Mouse (Mus musculus) megakaryocyte, adult 5-6 weeks (primary cell): ENCODE data around the gene Adgrl1. TPM values are rescaled to one million over a fixed set of nuclear protein-coding genes. Genes with fewer than 3 reads are reported as not detected.
"Not testable (repeated sequence)": the region's sequence is repeated elsewhere in the genome, so short reads cannot be mapped to it uniquely, and the experiment has no call there.

Experiments used
- ATAC-seq: 2 replicates; pipeline ENCODE4 v1.8.0; 2016; ENCODE audit warnings: mild to moderate bottlenecking, inconsistent platforms; ENCODE audit not compliant: poor library complexity, severe bottlenecking
- total RNA-seq, 2 experiments: library from RNA; stranded (forward) in 1 of 2; stranded (reverse) in 1 of 2; fragments of 153-499, 151-499 nt in 1 of 2; fragments of 221-1000, 200-1000 nt in 1 of 2; gene quantifications; 2 replicates each; pipeline versions ENCODE4 v1.2.3 to v1.2.4; 2015 to 2017

The Adgrl1 gene
- total RNA-seq, 2 experiments from 2014 or later, result 1.7 to 2.4 TPM

DNA sequence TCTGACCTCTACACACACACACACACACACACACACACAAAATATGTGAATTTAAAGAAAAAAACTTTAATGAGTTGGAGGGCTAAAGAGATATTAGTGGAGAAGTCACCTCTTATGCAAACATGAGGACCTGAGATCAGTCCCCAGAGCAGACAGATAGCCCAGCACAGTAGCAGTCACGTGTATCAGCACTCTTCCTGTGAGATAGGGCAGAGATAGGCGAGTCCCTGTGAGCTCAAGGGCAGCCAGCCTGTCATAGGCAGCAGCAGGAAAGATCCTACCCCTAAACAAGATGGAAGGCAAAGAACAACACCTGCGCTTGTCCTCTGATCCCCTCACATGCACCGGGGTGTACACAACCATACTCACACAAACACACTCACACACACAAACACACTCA is 82.5 kb downstream of the Adgrl1 start:
- peak; percentile 49 for ATAC-seq

DNA sequence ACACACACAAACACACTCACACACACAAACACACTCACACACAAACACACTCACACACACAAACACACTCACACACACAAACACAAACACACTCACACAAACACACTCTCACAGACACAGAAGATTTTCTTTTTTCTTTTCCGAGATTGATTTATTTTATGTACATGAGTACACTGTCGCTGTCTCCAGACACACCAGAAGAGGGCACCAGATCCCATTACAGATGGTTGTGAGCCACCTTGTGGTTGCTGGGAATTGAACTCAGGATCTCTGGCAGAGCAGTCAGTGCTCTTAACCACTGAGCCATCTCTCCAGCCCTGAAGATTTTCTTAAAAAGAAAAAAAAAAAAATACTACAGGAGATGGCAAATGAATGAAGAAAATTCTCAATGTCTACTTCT is 83.3 kb downstream of the Adgrl1 start:
- not testable (repeated sequence) for ATAC-seq

DNA sequence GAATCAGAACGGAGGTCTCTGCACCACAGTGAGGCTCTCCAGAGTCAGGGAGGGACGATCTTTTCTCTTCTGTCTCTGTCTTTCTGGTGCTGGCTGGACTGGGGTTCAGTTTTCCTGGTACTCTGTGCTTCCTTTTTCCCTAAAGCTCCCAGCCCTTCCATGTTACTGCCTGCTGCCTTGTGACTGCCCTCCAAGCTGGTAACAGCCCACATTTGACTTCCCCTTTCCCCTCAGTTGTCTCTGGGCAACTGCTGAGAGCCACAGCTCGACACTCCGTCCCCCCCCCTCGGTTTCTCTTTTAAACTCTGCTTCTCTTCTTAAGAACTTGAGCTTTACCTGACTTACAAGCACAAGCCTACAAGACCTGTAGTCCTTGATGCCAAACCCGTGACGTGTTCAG is 89.3 kb downstream of the Adgrl1 start:
- ATAC-seq, result peak; percentile 91

DNA sequence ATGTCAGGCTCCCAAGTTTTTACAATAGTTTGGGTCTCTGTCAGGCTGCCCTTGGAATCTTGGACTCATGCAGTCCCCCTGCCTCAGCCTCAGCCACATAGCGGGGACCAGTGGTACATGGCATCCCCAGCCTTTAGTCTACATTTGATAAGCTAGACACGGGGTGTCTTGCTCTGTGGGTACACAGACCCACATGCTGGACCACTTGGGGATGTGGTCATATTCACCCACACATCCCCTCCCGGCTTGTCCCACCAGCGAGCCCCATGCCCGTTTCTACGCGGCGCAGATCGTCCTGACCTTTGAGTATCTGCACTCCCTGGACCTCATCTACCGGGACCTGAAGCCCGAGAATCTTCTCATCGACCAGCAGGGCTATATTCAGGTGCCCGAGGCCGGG is 90.3 kb downstream of the Adgrl1 start:
- no peak for ATAC-seq

Other genes with a start within 250 kb of the Adgrl1 start
- 15.4 and 16.4 TPM in 2 replicates for gene Gipc1, start 247.4 kb upstream of the Adgrl1 start, total RNA-seq (2015)
- 18.9 and 25.4 TPM in 2 replicates for gene Gipc1, start 247.4 kb upstream of the Adgrl1 start, total RNA-seq (2017)
- gene Ptger1, start 233.4 kb upstream of the Adgrl1 start, total RNA-seq (2015), result 0.07 TPM in 1 of 2 replicates, not detected in the other
- gene Ptger1, start 233.4 kb upstream of the Adgrl1 start, total RNA-seq (2017), result 1.7 and 2.2 TPM in 2 replicates
- gene Pkn1, start 200.9 kb upstream of the Adgrl1 start, total RNA-seq (2015), result 53.3 and 55.4 TPM in 2 replicates
- 103 and 110 TPM in 2 replicates for gene Pkn1, start 200.9 kb upstream of the Adgrl1 start, total RNA-seq (2017)
- 66.7 and 67.7 TPM in 2 replicates for gene Ddx39, start 184.9 kb upstream of the Adgrl1 start, total RNA-seq (2015)
- gene Ddx39, start 184.9 kb upstream of the Adgrl1 start, total RNA-seq (2017), result 71.2 and 77.4 TPM in 2 replicates
- 239 and 242 TPM in 2 replicates for gene Adgre5, start 158.8 kb upstream of the Adgrl1 start, total RNA-seq (2015)
- 299 and 326 TPM in 2 replicates for gene Adgre5, start 158.8 kb upstream of the Adgrl1 start, total RNA-seq (2017)
- gene Gm10644, start 55.1 kb downstream of the Adgrl1 start, total RNA-seq (2015), result 0.09 and 0.31 TPM in 2 replicates
- gene Gm10644, start 55.1 kb downstream of the Adgrl1 start, total RNA-seq (2017), result 0.40 and 0.94 TPM in 2 replicates
- 87.3 and 95.0 TPM in 2 replicates for gene Asf1b, start 55.4 kb downstream of the Adgrl1 start, total RNA-seq (2015)
- 68.5 and 71.1 TPM in 2 replicates for gene Asf1b, start 55.4 kb downstream of the Adgrl1 start, total RNA-seq (2017)
- gene Prkaca, start 72.9 kb downstream of the Adgrl1 start, total RNA-seq (2015), result 19.6 and 21.6 TPM in 2 replicates
- gene Prkaca, start 72.9 kb downstream of the Adgrl1 start, total RNA-seq (2017), result 17.7 and 17.9 TPM in 2 replicates
- 63.0 and 69.1 TPM in 2 replicates for gene Samd1, start 97.6 kb downstream of the Adgrl1 start, total RNA-seq (2015)
- 46.6 and 48.4 TPM in 2 replicates for gene Samd1, start 97.6 kb downstream of the Adgrl1 start, total RNA-seq (2017)
- 0.16 TPM in 1 of 2 replicates, not detected in the other for gene 1700067K01Rik, start 101.4 kb downstream of the Adgrl1 start, total RNA-seq (2015)
- gene 1700067K01Rik, start 101.4 kb downstream of the Adgrl1 start, total RNA-seq (2017), result 0.41 TPM in 1 of 2 replicates, not detected in the other
- gene 2210011C24Rik, start 112.1 kb downstream of the Adgrl1 start, total RNA-seq (2015), result not detected in 2 replicates
- gene 2210011C24Rik, start 112.1 kb downstream of the Adgrl1 start, total RNA-seq (2017), result not detected in 2 replicates
- not detected in 2 replicates for gene Palm3, start 121.4 kb downstream of the Adgrl1 start, total RNA-seq (2015)
- gene Palm3, start 121.4 kb downstream of the Adgrl1 start, total RNA-seq (2017), result not detected in 2 replicates
- 1.5 and 2.2 TPM in 2 replicates for gene Il27ra, start 142.5 kb downstream of the Adgrl1 start, total RNA-seq (2015)
- 0.12 and 0.73 TPM in 2 replicates for gene Il27ra, start 142.5 kb downstream of the Adgrl1 start, total RNA-seq (2017)
- not detected in 2 replicates for gene Rln3, start 144.9 kb downstream of the Adgrl1 start, total RNA-seq (2015)
- not detected in 2 replicates for gene Rln3, start 144.9 kb downstream of the Adgrl1 start, total RNA-seq (2017)
- 1.0 and 1.4 TPM in 2 replicates for gene Gm10643, start 165.0 kb downstream of the Adgrl1 start, total RNA-seq (2015)
- 1.7 and 2.4 TPM in 2 replicates for gene Gm10643, start 165.0 kb downstream of the Adgrl1 start, total RNA-seq (2017)
- gene Rfx1, start 166.7 kb downstream of the Adgrl1 start, total RNA-seq (2015), result 9.9 and 10.6 TPM in 2 replicates
- gene Rfx1, start 166.7 kb downstream of the Adgrl1 start, total RNA-seq (2017), result 4.2 and 5.3 TPM in 2 replicates
- gene Dcaf15, start 204.7 kb downstream of the Adgrl1 start, total RNA-seq (2015), result 11.3 and 13.6 TPM in 2 replicates
- 14.8 and 16.4 TPM in 2 replicates for gene Dcaf15, start 204.7 kb downstream of the Adgrl1 start, total RNA-seq (2017)
- 0.21 and 0.65 TPM in 2 replicates for gene Podnl1, start 225.9 kb downstream of the Adgrl1 start, total RNA-seq (2015)
- 0.12 and 0.62 TPM in 2 replicates for gene Podnl1, start 225.9 kb downstream of the Adgrl1 start, total RNA-seq (2017)
- gene Cc2d1a, start 247.8 kb downstream of the Adgrl1 start, total RNA-seq (2015), result 9.0 and 12.9 TPM in 2 replicates
- 5.8 and 9.8 TPM in 2 replicates for gene Cc2d1a, start 247.8 kb downstream of the Adgrl1 start, total RNA-seq (2017)
- gene 4930432K21Rik, start 247.9 kb downstream of the Adgrl1 start, total RNA-seq (2015), result 0.07 and 0.09 TPM in 2 replicates
- 0.37 and 1.8 TPM in 2 replicates for gene 4930432K21Rik, start 247.9 kb downstream of the Adgrl1 start, total RNA-seq (2017)